Comparison of ENCODE assay signal across 7 mouse cellular contexts in the genomic region with DNA sequence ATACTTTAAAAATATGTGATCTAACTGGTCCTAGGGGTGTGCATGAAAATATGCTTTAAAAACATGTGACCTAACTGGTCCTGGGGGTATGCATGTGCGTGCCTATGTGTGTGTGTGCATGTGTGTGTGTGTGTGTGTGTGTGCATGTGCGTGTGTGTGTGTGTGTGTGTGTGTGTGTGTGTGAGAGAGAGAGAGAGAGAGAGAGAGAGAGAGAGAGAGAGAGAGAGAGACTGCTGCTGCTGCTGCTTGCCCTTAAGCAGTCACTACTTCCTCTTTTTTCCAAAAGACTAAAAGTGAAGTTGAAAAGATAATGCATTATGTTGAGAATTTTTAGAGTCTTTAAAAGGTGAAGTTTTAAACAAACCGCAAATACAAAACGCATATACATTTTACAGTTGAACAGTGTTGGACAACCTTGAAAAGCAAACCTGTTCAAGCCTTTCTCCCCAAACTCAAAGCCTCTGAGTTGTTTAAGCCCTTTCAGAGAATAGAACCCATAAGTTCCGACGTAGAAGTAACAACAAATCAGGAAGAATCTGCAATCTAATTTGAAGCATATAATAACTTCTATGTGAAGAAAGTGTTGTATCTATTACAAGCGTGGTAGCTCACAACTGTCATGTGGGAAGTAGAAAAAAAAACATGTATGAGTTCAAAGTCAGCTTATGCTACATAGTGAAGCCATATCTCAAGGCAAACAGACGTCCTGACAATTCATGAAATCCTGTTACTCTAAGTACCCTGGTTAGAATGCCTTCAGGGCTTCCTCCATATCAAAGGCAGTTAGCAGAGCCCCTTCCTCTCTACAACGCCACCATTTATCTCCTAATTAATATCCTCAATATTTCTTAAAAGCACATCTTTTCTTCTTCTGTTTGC. TPM values are rescaled to one million over a fixed set of nuclear protein-coding genes. Genes with fewer than 3 reads are reported as not detected.
A peak's percentile ranks its signal among the peaks of the same experiment; 100 is the strongest.
DNase-seq lines count a peak whose midpoint lies in the region; ATAC-seq and TF ChIP-seq lines count a peak whose summit lies in the region.

No protein-coding gene starts in this region.

- no peak overlapping the region for H3K9ac ChIP-seq in lung, embryonic 15.5 days
- H3K9ac ChIP-seq in limb, embryonic 14.5 days (ENCODE audit: low read depth, low read length, severe bottlenecking): no peak overlapping the region; the same call in 1 of the 2 replicates
- H3K9ac ChIP-seq in stomach, embryonic 14.5 days (replicated peaks; ENCODE audit: low read depth, low read length): no peak overlapping the region

- 0 out of 2 replicates have a peak, but pooled peaks cover 3% of the 10 kb centered on the region for H3K4me1 ChIP-seq in lung, embryonic 15.5 days
- peaks cover 10% of the 10 kb centered on the region for H3K4me1 ChIP-seq in erythroblast, embryonic 14.5 days (ENCODE audit: control insufficient read depth)
- no peaks in the 10 kb centered on the region for H3K4me1 ChIP-seq in limb, embryonic 14.5 days (ENCODE audit: control insufficient read depth, insufficient read depth, low read length)
- no peaks in the 10 kb centered on the region for H3K4me1 ChIP-seq in stomach, embryonic 14.5 days (ENCODE audit: control insufficient read depth, insufficient read depth, low read length)

- no peaks in the 10 kb centered on the region for H3K27me3 ChIP-seq in lung, embryonic 15.5 days
- H3K27me3 ChIP-seq in erythroblast, embryonic 14.5 days (ENCODE audit: control insufficient read depth): no peaks in the 10 kb centered on the region
- no peaks in the 10 kb centered on the region for H3K27me3 ChIP-seq in limb, embryonic 14.5 days (ENCODE audit: control insufficient read depth, insufficient read depth, low read length)
- no peaks in the 10 kb centered on the region for H3K27me3 ChIP-seq in stomach, embryonic 14.5 days (ENCODE audit: control insufficient read depth, insufficient read depth, low read length)

- H3K9me3 ChIP-seq in lung, embryonic 15.5 days: no peaks in the 10 kb centered on the region
- no peaks in the 10 kb centered on the region for H3K9me3 ChIP-seq in erythroblast, embryonic 14.5 days (ENCODE audit: control insufficient read depth, low read length)
- no peaks in the 10 kb centered on the region for H3K9me3 ChIP-seq in limb, embryonic 14.5 days (ENCODE audit: control insufficient read depth, low read length)
- H3K9me3 ChIP-seq in stomach, embryonic 14.5 days (ENCODE audit: control insufficient read depth, low read depth, low read length): no peaks in the 10 kb centered on the region

- peak overlapping the region; percentile 63 for H3K4me2 ChIP-seq in lung, embryonic 15.5 days
- peak overlapping the region; percentile 47 for H3K4me2 ChIP-seq in limb, embryonic 14.5 days (replicated peaks; ENCODE audit: low read depth, low read length, severe bottlenecking)
- H3K4me2 ChIP-seq in stomach, embryonic 14.5 days (replicated peaks; ENCODE audit: low read depth, low read length): peak overlapping the region; percentile 57

- 0 out of 2 replicates have a peak overlapping the region, but pooled peaks have one; percentile 79 for H3K27ac ChIP-seq in lung, embryonic 15.5 days
- peak overlapping the region; percentile 76 for H3K27ac ChIP-seq in limb, embryonic 14.5 days (replicated peaks; ENCODE audit: low read depth, low read length)
- peak overlapping the region; percentile 92; the same call in 1 of the 2 replicates for H3K27ac ChIP-seq in stomach, embryonic 14.5 days (ENCODE audit: low read length)

- DNase-seq in lung, postnatal 14 days: no peak
- no peak for DNase-seq in limb, embryonic 14.5 days (ENCODE audit: low spot score)
- DNase-seq in left cerebral cortex, adult 8-10 months (ENCODE audit: low spot score in 2 of 2): no peak
- DNase-seq in spleen, postnatal 36 days (ENCODE audit: low spot score in 2 of 2): no peak

- no peak for TF ChIP-seq POLR2A in limb, embryonic 14.5 days (IDR thresholded peaks at IDR 0.05; ENCODE audit: borderline replicate concordance, extremely low read depth, insufficient read depth, insufficient read length)

- H3K36me3 ChIP-seq in lung, embryonic 15.5 days: no peaks in the 10 kb centered on the region
- no peaks in the 10 kb centered on the region for H3K36me3 ChIP-seq in erythroblast, embryonic 14.5 days (ENCODE audit: control insufficient read depth)
- no peaks in the 10 kb centered on the region for H3K36me3 ChIP-seq in limb, embryonic 14.5 days (ENCODE audit: control insufficient read depth, insufficient read depth, low read length)
- H3K36me3 ChIP-seq in stomach, embryonic 14.5 days (ENCODE audit: control insufficient read depth, insufficient read depth, low read length): no peaks in the 10 kb centered on the region

- ATAC-seq in lung, embryonic 15.5 days (ENCODE audit: borderline replicate concordance, extremely low read depth, low FRiP score, low TSS enrichment): peak; percentile 63; the same call in 1 of the 2 replicates
- peak; percentile 31 for ATAC-seq in limb, embryonic 14.5 days (ENCODE audit: low FRiP score, low read depth)
- ATAC-seq in stomach, embryonic 14.5 days (ENCODE audit: insufficient number of reproducible peaks, insufficient read depth, low FRiP score, low read depth): peak; percentile 21; the same call in 1 of the 2 replicates

- WGBS in lung, embryonic 15.5 days: 53% methylated on average over 9 of the region's 9 CpGs
- 60% methylated on average over 9 of the region's 9 CpGs for WGBS in limb, embryonic 14.5 days
- WGBS in stomach, embryonic 14.5 days: 53% methylated on average over 9 of the region's 9 CpGs

- H3K4me3 ChIP-seq in lung, embryonic 15.5 days: peak overlapping the region; percentile 51
- peak overlapping the region; percentile 69 for H3K4me3 ChIP-seq in erythroblast, embryonic 14.5 days (replicated peaks)
- H3K4me3 ChIP-seq in limb, embryonic 14.5 days (replicated peaks; ENCODE audit: low read length): peak overlapping the region; percentile 39
- peak overlapping the region; percentile 54 for H3K4me3 ChIP-seq in stomach, embryonic 14.5 days (ENCODE audit: low read depth, low read length)

RNA-seq across cellular contexts. Expression of a gene that starts 0.6 kb away (rescaled TPM):
- 12.6 and 14.0 TPM in 2 replicates for polyA plus RNA-seq in lung, embryonic 15.5 days (2015; fragmentation: Nextera tagmentation; extraction: Ambion mirVana)
- polyA plus RNA-seq in erythroblast, embryonic 14.5 days (2012): 0.03 TPM in 1 of 2 replicates, not detected in the other
- 8.9 and 11.1 TPM in 2 replicates for polyA plus RNA-seq in limb, embryonic 14.5 days (2012; rRNA removed)
- 18.0 and 19.3 TPM in 2 replicates for polyA plus RNA-seq in limb, embryonic 14.5 days (2014; fragmentation: Nextera tagmentation; extraction: Ambion mirVana)
- polyA plus RNA-seq in stomach, embryonic 14.5 days (2014; fragmentation: Nextera tagmentation; extraction: Ambion mirVana): 42.7 and 44.4 TPM in 2 replicates
- 1 to 10 TPM; 2.8 to 5.0 (median 3.8) TPM for total RNA-seq in left cerebral cortex, adult 8-10 months (2022)
